Mouse (Mus musculus): ENCODE data around the gene Pknox1. TPM values are rescaled to one million over a fixed set of nuclear protein-coding genes. Genes with fewer than 3 reads are reported as not detected.

Pknox1 gene
- 8.2 and 19.3 TPM in 2 replicates for polyA plus RNA-seq (2011; ENCODE audit: insufficient read depth, insufficient read length, low replicate concordance, missing spikeins)

- under 1% methylated on average over 66 of the region's 72 CpGs for WGBS
- Histone ChIP-seq H3K27ac (ENCODE audit: control insufficient read depth, insufficient read depth, low read depth, low read length, poor library complexity) (peak within 1 kb of the TSS; percentile 94), H3K4me1 (ENCODE audit: control insufficient read depth, insufficient read depth, low read length) (peaks cover 4% of the 10 kb centered on the region; the same call in 1 of the 2 replicates), H3K4me3 (replicated peaks; ENCODE audit: control insufficient read depth, low read depth, low read length) (peak within 1 kb of the TSS; percentile 96)
- TF ChIP-seq POLR2A (IDR thresholded peaks at IDR 0.05; ENCODE audit: borderline replicate concordance, control insufficient read depth, low read depth, low read length) (peak; percentile 83; the same call in 1 of the 2 replicates), CTCF (IDR thresholded peaks at IDR 0.05; ENCODE audit: control insufficient read depth, insufficient read depth, low read length) (no peak; the same call in 1 of the 2 replicates)
Observed at GRCm38 (mm10) chr17:31564015-31564857, at the start of gene Pknox1. Gene Pknox1 (plus strand): TSS chr17:31564734.

- WGBS, result 1% methylated on average over 7 of the region's 7 CpGs
- Histone ChIP-seq H3K4me1 (ENCODE audit: control insufficient read depth, insufficient read depth, low read length) (no peaks in the 10 kb centered on the region; the same call in 1 of the 2 replicates), H3K27ac (ENCODE audit: control insufficient read depth, insufficient read depth, low read depth, low read length, poor library complexity) (peak overlapping the region; percentile 5), H3K4me3 (replicated peaks; ENCODE audit: control insufficient read depth, low read depth, low read length) (peak overlapping the region; percentile 83)
- no peak for TF ChIP-seq CTCF (IDR thresholded peaks at IDR 0.05; ENCODE audit: control insufficient read depth, insufficient read depth, low read length)
- TF ChIP-seq POLR2A (IDR thresholded peaks at IDR 0.05; ENCODE audit: borderline replicate concordance, control insufficient read depth, low read depth, low read length), result no peak
Observed at GRCm38 (mm10) chr17:31519344-31519945, 45.1 kb upstream of the Pknox1 start.

GRCm38 (mm10) chr17:31519946-31520838, 44.3 kb upstream of the Pknox1 start, which contains the start of the genes Wdr4 and Ndufv3:
Gene Wdr4 (minus strand): TSS chr17:31519980.
Gene Ndufv3 (plus strand): TSS chr17:31520115.
- WGBS, result under 1% methylated on average over 45 of the region's 45 CpGs
- H3K27ac ChIP-seq (ENCODE audit: control insufficient read depth, insufficient read depth, low read depth, low read length, poor library complexity), result peak within 1 kb of the TSS; percentile 39
- peak within 1 kb of the TSS; percentile 83 for H3K4me3 ChIP-seq (replicated peaks; ENCODE audit: control insufficient read depth, low read depth, low read length)
- no peaks in the 10 kb centered on the region; the same call in 1 of the 2 replicates for H3K4me1 ChIP-seq (ENCODE audit: control insufficient read depth, insufficient read depth, low read length)
- TF ChIP-seq POLR2A (IDR thresholded peaks at IDR 0.05; ENCODE audit: borderline replicate concordance, control insufficient read depth, low read depth, low read length) (peak; percentile 96), CTCF (IDR thresholded peaks at IDR 0.05; ENCODE audit: control insufficient read depth, insufficient read depth, low read length) (no peak)

GRCm38 (mm10) chr17:31520895-31521294, 43.6 kb upstream of the Pknox1 start:
- WGBS, result 28% methylated on average over 3 of the region's 3 CpGs
- Histone ChIP-seq H3K27ac (ENCODE audit: control insufficient read depth, insufficient read depth, low read depth, low read length, poor library complexity) (no peak overlapping the region), H3K4me1 (ENCODE audit: control insufficient read depth, insufficient read depth, low read length) (no peaks in the 10 kb centered on the region; the same call in 1 of the 2 replicates), H3K4me3 (replicated peaks; ENCODE audit: control insufficient read depth, low read depth, low read length) (peak overlapping the region; percentile 39)
- TF ChIP-seq POLR2A (IDR thresholded peaks at IDR 0.05; ENCODE audit: borderline replicate concordance, control insufficient read depth, low read depth, low read length) (no peak), CTCF (IDR thresholded peaks at IDR 0.05; ENCODE audit: control insufficient read depth, insufficient read depth, low read length) (no peak)

- H3K4me3 ChIP-seq (replicated peaks; ENCODE audit: control insufficient read depth, low read depth, low read length), result no peak overlapping the region
- H3K4me1 ChIP-seq (ENCODE audit: control insufficient read depth, insufficient read depth, low read length), result no peaks in the 10 kb centered on the region; the same call in 1 of the 2 replicates
- TF ChIP-seq CTCF (IDR thresholded peaks at IDR 0.05; ENCODE audit: control insufficient read depth, insufficient read depth, low read length), result no peak
- TF ChIP-seq POLR2A (IDR thresholded peaks at IDR 0.05; ENCODE audit: borderline replicate concordance, control insufficient read depth, low read depth, low read length), result no peak
- H3K27ac ChIP-seq (ENCODE audit: control insufficient read depth, insufficient read depth, low read depth, low read length, poor library complexity), result no peak overlapping the region
- 87% methylated on average over 6 of the region's 6 CpGs for WGBS
Observed at GRCm38 (mm10) chr17:31521948-31522347, 42.6 kb upstream of the Pknox1 start.

GRCm38 (mm10) chr17:31525114-31525513, 39.4 kb upstream of the Pknox1 start:
- no peak overlapping the region; the same call in 1 of the 2 replicates for H3K27ac ChIP-seq (ENCODE audit: control insufficient read depth, insufficient read depth, low read depth, low read length, poor library complexity)
- no peak overlapping the region for H3K4me3 ChIP-seq (replicated peaks; ENCODE audit: control insufficient read depth, low read depth, low read length)
- no peaks in the 10 kb centered on the region; the same call in 1 of the 2 replicates for H3K4me1 ChIP-seq (ENCODE audit: control insufficient read depth, insufficient read depth, low read length)
- 69% methylated on average over 4 of the region's 4 CpGs for WGBS
- TF ChIP-seq POLR2A (IDR thresholded peaks at IDR 0.05; ENCODE audit: borderline replicate concordance, control insufficient read depth, low read depth, low read length) (no peak), CTCF (IDR thresholded peaks at IDR 0.05; ENCODE audit: control insufficient read depth, insufficient read depth, low read length) (no peak)

GRCm38 (mm10) chr17:31525816-31526215, 38.7 kb upstream of the Pknox1 start:
- TF ChIP-seq CTCF (IDR thresholded peaks at IDR 0.05; ENCODE audit: control insufficient read depth, insufficient read depth, low read length) (no peak), POLR2A (IDR thresholded peaks at IDR 0.05; ENCODE audit: borderline replicate concordance, control insufficient read depth, low read depth, low read length) (no peak)
- Histone ChIP-seq H3K4me1 (ENCODE audit: control insufficient read depth, insufficient read depth, low read length) (no peaks in the 10 kb centered on the region; the same call in 1 of the 2 replicates), H3K27ac (ENCODE audit: control insufficient read depth, insufficient read depth, low read depth, low read length, poor library complexity) (no peak overlapping the region), H3K4me3 (replicated peaks; ENCODE audit: control insufficient read depth, low read depth, low read length) (no peak overlapping the region)
- WGBS, result 95% methylated on average over 3 of the region's 3 CpGs

Data from bone marrow, adult 2 months (tissue).